Mouse (Mus musculus) ES-E14 (cell line): Measurements from ENCODE around the gene Xylt1. TPM values are rescaled to one million over a fixed set of nuclear protein-coding genes. Genes with fewer than 3 reads are reported as not detected.

Source experiments
- DNase-seq: peaks from one replicate; pipeline ENCODE4 v3.0.0-alpha.2; 2013; ENCODE audit warnings: low read depth, low spot score
- H3K27ac ChIP-seq: 2 replicates; pipeline ENCODE4 v1.5.1; 2012; ENCODE audit warnings: low read depth, mild to moderate bottlenecking, low read length, moderate library complexity, mixed read lengths; ENCODE audit not compliant: poor library complexity, insufficient read depth, severe bottlenecking
- H3K36me3 ChIP-seq: 2 replicates; pipeline ENCODE4 v1.6.1; 2012; ENCODE audit warnings: mild to moderate bottlenecking, low read length, moderate library complexity, mixed read lengths; ENCODE audit not compliant: control insufficient read depth, poor library complexity, insufficient read depth, severe bottlenecking
- H3K4me1 ChIP-seq, 2 experiments: fragments of 150-350 bp in 1 of 2; sonication (generic) in 1 of 2; 2 replicates each; pipeline ENCODE4 v1.6.1; 2012; ENCODE audit warnings: low read length in 2 of 2, mild to moderate bottlenecking in 1 of 2, mixed read lengths in 1 of 2; ENCODE audit not compliant: control insufficient read depth in 2 of 2, insufficient read depth in 2 of 2, poor library complexity in 1 of 2
- H3K4me3 ChIP-seq, 2 experiments: fragments of 150-350 bp in 1 of 2; sonication (generic) in 1 of 2; 2 replicates each; pipeline ENCODE4 v1.5.1; 2012; ENCODE audit warnings: low read length in 2 of 2, low read depth in 1 of 2, mild to moderate bottlenecking in 1 of 2, mixed read lengths in 1 of 2; ENCODE audit not compliant: insufficient read depth in 1 of 2, poor library complexity in 1 of 2, severe bottlenecking in 1 of 2
- H3K9ac ChIP-seq: 2 replicates; pipeline ENCODE4 v1.6.1; 2012; ENCODE audit warnings: low read depth, mild to moderate bottlenecking, low read length, mixed read lengths; ENCODE audit not compliant: poor library complexity, insufficient read depth, severe bottlenecking
- H3K9me3 ChIP-seq: fragments of 150-350 bp; sonication (generic); 2 replicates; pipeline ENCODE4 v1.6.1; 2012; ENCODE audit warnings: low read depth, mild to moderate bottlenecking, low read length; ENCODE audit not compliant: control insufficient read depth, insufficient read depth
- CHD2 ChIP-seq: IDR thresholded peaks from 2 replicates; pipeline ENCODE4 v1.6.1; 2014; ENCODE audit warnings: mild to moderate bottlenecking, low read depth, low read length, inconsistent platforms
- HCFC1 ChIP-seq: IDR thresholded peaks from 2 replicates; pipeline ENCODE4 v1.6.1; 2012; ENCODE audit warnings: low read length, inconsistent platforms, borderline replicate concordance; ENCODE audit not compliant: insufficient read depth
- MAFK ChIP-seq: IDR thresholded peaks from 2 replicates; pipeline ENCODE4 v1.6.1; 2014; ENCODE audit warnings: mild to moderate bottlenecking, low read depth, low read length, inconsistent platforms; ENCODE audit not compliant: insufficient read depth
- ZC3H11A ChIP-seq: IDR thresholded peaks from 2 replicates; pipeline ENCODE4 v1.6.1; 2012; ENCODE audit warnings: low read depth, mild to moderate bottlenecking, inconsistent platforms, low read length, borderline replicate concordance
- ZNF384 ChIP-seq: IDR thresholded peaks from 2 replicates; pipeline ENCODE4 v1.6.1; 2012; ENCODE audit warnings: low read depth, low read length, inconsistent platforms
- in situ Hi-C, 2 experiments: fragments of 600-800 bp; cut with MboI; formaldehyde crosslinking; loops; one replicate each; pipeline ENCODE4 v1.15.1; 2025; ENCODE audit warnings: low sequenced_read_pairs in 2 of 2, inconsistent platforms in 1 of 2; ENCODE audit not compliant: unreplicated experiment in 2 of 2
- total RNA-seq: library from RNA; depleted of rRNA; stranded (reverse); fragments of 300-350 nt; gene quantifications from 2 replicates; pipeline ENCODE4 v1.2.3, GENCODE M21; 2012

The Xylt1 gene
- total RNA-seq, 1 experiment = 3.6 TPM

- no peaks in the 10 kb centered on the region for H3K36me3 ChIP-seq
- no peak for TF ChIP-seq CHD2
- no peak for TF ChIP-seq MAFK
- TF ChIP-seq ZC3H11A = no peak
- no peak for TF ChIP-seq HCFC1
- TF ChIP-seq ZNF384 = no peak
- no peak overlapping the region for H3K27ac ChIP-seq
- in situ Hi-C loops = no loop called here
- no peak for DNase-seq
- no peak overlapping the region for H3K9ac ChIP-seq
- H3K4me3 ChIP-seq = no peak overlapping the region
- no peaks in the 10 kb centered on the region for H3K4me1 ChIP-seq
- no peaks in the 10 kb centered on the region for H3K9me3 ChIP-seq
Observed at GRCm38 (mm10) chr7:117399971-117400370, 19.2 kb downstream of the Xylt1 start.

- Histone ChIP-seq H3K27ac (no peak overlapping the region), H3K4me1 (no peaks in the 10 kb centered on the region), H3K9ac (no peak overlapping the region), H3K9me3 (no peaks in the 10 kb centered on the region), H3K36me3 (no peaks in the 10 kb centered on the region), H3K4me3 (no peak overlapping the region)
- TF ChIP-seq HCFC1 = no peak
- no peak for TF ChIP-seq ZC3H11A
- no peak for TF ChIP-seq MAFK
- TF ChIP-seq ZNF384 = no peak
- no peak for TF ChIP-seq CHD2
- DNase-seq = no peak
- in situ Hi-C loops = no loop called here
Observed at GRCm38 (mm10) chr7:117401581-117401980, 20.8 kb downstream of the Xylt1 start.

DNA sequence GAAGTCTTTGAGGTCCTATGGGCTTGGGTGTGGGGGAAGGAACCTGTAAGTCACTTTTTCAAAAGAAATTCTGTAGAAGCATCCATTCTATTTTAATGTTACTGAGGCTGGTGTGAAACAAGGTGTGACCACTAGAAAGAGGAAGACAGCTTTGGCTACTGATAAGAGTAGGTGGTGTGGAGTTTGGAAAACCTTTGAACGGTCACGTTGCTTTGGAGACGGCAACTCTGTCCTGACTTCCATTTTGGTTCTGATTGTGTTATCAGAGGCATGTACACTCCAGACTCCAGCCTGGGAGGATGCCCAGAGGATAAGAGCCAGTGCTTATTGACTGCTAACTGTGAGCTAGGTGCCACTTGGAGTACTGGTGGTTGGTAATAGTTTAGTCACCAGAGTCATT, 25.6 kb downstream of the Xylt1 start:
- no peaks in the 10 kb centered on the region for H3K9me3 ChIP-seq
- no peak overlapping the region for H3K27ac ChIP-seq
- H3K4me3 ChIP-seq = no peak overlapping the region
- no peak for DNase-seq
- H3K9ac ChIP-seq = no peak overlapping the region
- in situ Hi-C loops = no loop called here
- TF ChIP-seq MAFK (no peak), ZNF384 (no peak), HCFC1 (no peak), CHD2 (no peak), ZC3H11A (no peak)
- H3K36me3 ChIP-seq = no peaks in the 10 kb centered on the region; the same call in 1 of the 2 replicates
- 0 out of 4 replicates have a peak, but pooled peaks cover 2% of the 10 kb centered on the region in 2 experiments for H3K4me1 ChIP-seq

- H3K27ac ChIP-seq = no peak overlapping the region
- H3K9me3 ChIP-seq = no peaks in the 10 kb centered on the region
- H3K9ac ChIP-seq = no peak overlapping the region
- no peak for DNase-seq
- in situ Hi-C loops = no loop called here
- no peak overlapping the region for H3K4me3 ChIP-seq
- H3K4me1 ChIP-seq = peaks cover 2 to 14% of the 10 kb centered on the region in 2 experiments; a peak in 2 of 4 replicates
- TF ChIP-seq ZC3H11A (no peak), CHD2 (no peak), MAFK (no peak), ZNF384 (no peak), HCFC1 (no peak)
- H3K36me3 ChIP-seq = no peaks in the 10 kb centered on the region; the same call in 1 of the 2 replicates
Observed at GRCm38 (mm10) chr7:117409268-117409988, 28.6 kb downstream of the Xylt1 start.
